8 mouse cellular contexts compared by ENCODE assay signal in genomic region chrX:20290715-20291114, GRCm38 (mm10). TPM values are rescaled to one million over a fixed set of nuclear protein-coding genes. Genes with fewer than 3 reads are reported as not detected.
A peak's percentile ranks its signal among the peaks of the same experiment; 100 is the strongest.
DNase-seq lines count a peak whose midpoint lies in the region; ATAC-seq and TF ChIP-seq lines count a peak whose summit lies in the region.

No protein-coding gene starts in this region.

- H3K36me3 ChIP-seq in kidney, embryonic 14.5 days (ENCODE audit: control insufficient read depth, insufficient read depth, low read length), result no peaks in the 10 kb centered on the region
- H3K36me3 ChIP-seq in ES-E14 (ENCODE audit: control insufficient read depth, insufficient read depth, low read length, poor library complexity, severe bottlenecking), result no peaks in the 10 kb centered on the region
- H3K36me3 ChIP-seq in embryonic facial prominence, embryonic 15.5 days, result no peaks in the 10 kb centered on the region
- H3K36me3 ChIP-seq in limb, embryonic 14.5 days (ENCODE audit: control insufficient read depth, insufficient read depth, low read length), result no peaks in the 10 kb centered on the region

- no peak for TF ChIP-seq POLR2A in limb, embryonic 14.5 days (IDR thresholded peaks at IDR 0.05; ENCODE audit: borderline replicate concordance, extremely low read depth, insufficient read depth, insufficient read length)

- no peak overlapping the region for H3K27ac ChIP-seq in kidney, embryonic 14.5 days (ENCODE audit: low read depth, low read length)
- no peak overlapping the region for H3K27ac ChIP-seq in ES-E14 (ENCODE audit: insufficient read depth, low read depth, low read length, poor library complexity, severe bottlenecking)
- no peak overlapping the region for H3K27ac ChIP-seq in embryonic facial prominence, embryonic 15.5 days (replicated peaks)
- no peak overlapping the region for H3K27ac ChIP-seq in limb, embryonic 14.5 days (replicated peaks; ENCODE audit: low read depth, low read length)

- peak overlapping the region; percentile 49; the same call in 1 of the 2 replicates for H3K4me3 ChIP-seq in kidney, embryonic 14.5 days (ENCODE audit: low read length)
- peak overlapping the region; percentile 75 to 77 for H3K4me3 ChIP-seq in ES-E14 (ENCODE audit: insufficient read depth in 1 of 2, low read depth in 1 of 2, low read length in 2 of 2, poor library complexity in 1 of 2, severe bottlenecking in 1 of 2)
- peak overlapping the region; percentile 55 for H3K4me3 ChIP-seq in embryonic facial prominence, embryonic 15.5 days (replicated peaks)
- peak overlapping the region; percentile 51 for H3K4me3 ChIP-seq in limb, embryonic 14.5 days (replicated peaks; ENCODE audit: low read length)

- no peak for DNase-seq in kidney, adult 9 months
- DNase-seq in ES-E14 (ENCODE audit: low read depth, low spot score), result no peak
- no peak for DNase-seq in limb, embryonic 14.5 days (ENCODE audit: low spot score)
- peak; percentile 1 for DNase-seq in retina, postnatal 1 day
- no peak for DNase-seq in left cerebral cortex, adult 9 months (ENCODE audit: low spot score in 2 of 2)
- DNase-seq in kidney, postnatal 10 days, result no peak

- WGBS in kidney, embryonic 14.5 days, result 18% methylated on average over 5 of the region's 5 CpGs
- WGBS in embryonic facial prominence, embryonic 15.5 days, result 21% methylated on average over 5 of the region's 5 CpGs
- 27% methylated on average over 5 of the region's 5 CpGs for WGBS in limb, embryonic 14.5 days

- no peaks in the 10 kb centered on the region; the same call in 1 of the 2 replicates for H3K27me3 ChIP-seq in kidney, embryonic 14.5 days (ENCODE audit: control insufficient read depth, insufficient read depth, low read length)
- no peaks in the 10 kb centered on the region for H3K27me3 ChIP-seq in embryonic facial prominence, embryonic 15.5 days
- no peaks in the 10 kb centered on the region for H3K27me3 ChIP-seq in limb, embryonic 14.5 days (ENCODE audit: control insufficient read depth, insufficient read depth, low read length)

- in situ Hi-C loops in ES-E14 (cut with MboI; ENCODE audit: low sequenced_read_pairs in 2 of 2, unreplicated experiment in 2 of 2), result no loop called here

- peak overlapping the region; percentile 64 for H3K4me2 ChIP-seq in kidney, embryonic 14.5 days (replicated peaks; ENCODE audit: low read depth, low read length)
- H3K4me2 ChIP-seq in embryonic facial prominence, embryonic 15.5 days (replicated peaks), result peak overlapping the region; percentile 82
- H3K4me2 ChIP-seq in limb, embryonic 14.5 days (replicated peaks; ENCODE audit: low read depth, low read length, severe bottlenecking), result peak overlapping the region; percentile 59

- no peaks in the 10 kb centered on the region for H3K9me3 ChIP-seq in kidney, embryonic 14.5 days (ENCODE audit: control insufficient read depth, low read length)
- H3K9me3 ChIP-seq in ES-E14 (ENCODE audit: control insufficient read depth, insufficient read depth, low read depth, low read length), result no peaks in the 10 kb centered on the region
- no peaks in the 10 kb centered on the region for H3K9me3 ChIP-seq in embryonic facial prominence, embryonic 15.5 days (replicated peaks)
- no peaks in the 10 kb centered on the region for H3K9me3 ChIP-seq in limb, embryonic 14.5 days (ENCODE audit: control insufficient read depth, low read length)

- no peaks in the 10 kb centered on the region for H3K4me1 ChIP-seq in kidney, embryonic 14.5 days (ENCODE audit: control insufficient read depth, insufficient read depth, low read length)
- no peaks in the 10 kb centered on the region for H3K4me1 ChIP-seq in ES-E14 (ENCODE audit: control insufficient read depth in 2 of 2, insufficient read depth in 2 of 2, low read length in 2 of 2, poor library complexity in 1 of 2)
- H3K4me1 ChIP-seq in embryonic facial prominence, embryonic 15.5 days, result no peaks in the 10 kb centered on the region
- H3K4me1 ChIP-seq in limb, embryonic 14.5 days (ENCODE audit: control insufficient read depth, insufficient read depth, low read length), result no peaks in the 10 kb centered on the region

- ATAC-seq in kidney, embryonic 14.5 days (ENCODE audit: low FRiP score, low TSS enrichment), result no peak
- no peak for ATAC-seq in embryonic facial prominence, embryonic 15.5 days (ENCODE audit: insufficient number of reproducible peaks, low FRiP score, low TSS enrichment, low read depth)
- ATAC-seq in limb, embryonic 14.5 days (ENCODE audit: low FRiP score, low read depth), result no peak

- no peak overlapping the region; the same call in 1 of the 2 replicates for H3K9ac ChIP-seq in kidney, embryonic 14.5 days (ENCODE audit: low read depth, low read length)
- H3K9ac ChIP-seq in ES-E14 (ENCODE audit: insufficient read depth, low read depth, low read length, poor library complexity, severe bottlenecking), result no peak overlapping the region
- no peak overlapping the region for H3K9ac ChIP-seq in embryonic facial prominence, embryonic 15.5 days
- H3K9ac ChIP-seq in limb, embryonic 14.5 days (ENCODE audit: low read depth, low read length, severe bottlenecking), result 0 out of 2 replicates have a peak overlapping the region, but pooled peaks have one; percentile 40

TF ChIP-seq in ES-E14, 5 proteins besides CTCF, POLR2A, EP300 and RAD21:
- no peak for TF ChIP-seq CHD2 (IDR thresholded peaks at IDR 0.05; ENCODE audit: low read depth, low read length)
- no peak for TF ChIP-seq MAFK (IDR thresholded peaks at IDR 0.05; ENCODE audit: insufficient read depth, low read depth, low read length)
- TF ChIP-seq HCFC1 (IDR thresholded peaks at IDR 0.05; ENCODE audit: borderline replicate concordance, insufficient read depth, low read length), result no peak
- TF ChIP-seq ZNF384 (IDR thresholded peaks at IDR 0.05; ENCODE audit: low read depth, low read length), result no peak
- TF ChIP-seq ZC3H11A (IDR thresholded peaks at IDR 0.05; ENCODE audit: borderline replicate concordance, low read depth, low read length), result no peak
TF ChIP-seq in ES-E14: peak in this region for 0.

RNA-seq across cellular contexts. Expression of gene Slc9a7, which starts 0.9 kb away (rescaled TPM):
- polyA plus RNA-seq in kidney, embryonic 14.5 days (2014; fragmentation: Nextera tagmentation; extraction: Ambion mirVana), result 0.63 and 0.84 TPM in 2 replicates
- total RNA-seq in ES-E14 (2012; rRNA removed), result 1.5 and 2.0 TPM in 2 replicates
- 1.5 and 2.6 TPM in 2 replicates for polyA plus RNA-seq in embryonic facial prominence, embryonic 15.5 days (2015; fragmentation: Nextera tagmentation; extraction: Ambion mirVana)
- 1.5 and 1.8 TPM in 2 replicates for polyA plus RNA-seq in limb, embryonic 14.5 days (2012; rRNA removed)
- polyA plus RNA-seq in limb, embryonic 14.5 days (2014; fragmentation: Nextera tagmentation; extraction: Ambion mirVana), result 1.4 and 1.8 TPM in 2 replicates
